Mouse (Mus musculus) Patski (cell line): ENCODE data around the gene Nanog. TPM values are rescaled to one million over a fixed set of nuclear protein-coding genes. Genes with fewer than 3 reads are reported as not detected.

Source experiments
- ATAC-seq: fragments of 100-300 bp; one replicate; pipeline ENCODE4 v1.8.0; 2021
- CTCF ChIA-PET: fragments of 350-600 bp; sonication (Branson Sonifier 250); formaldehyde crosslinking; loops from one replicate; lab custom pipeline; 2022; ENCODE audit warnings: inconsistent platforms; lab: Charles Lee
- POLR2A ChIA-PET: fragments of 350-600 bp; sonication (Branson Sonifier 250); formaldehyde crosslinking; loops from one replicate; lab custom pipeline; 2022; ENCODE audit warnings: antibody characterized with exemption, inconsistent platforms; lab: Charles Lee
- DNase-seq: peaks from one replicate; pipeline ENCODE4 v3.0.0-alpha.2; 2011; ENCODE audit warnings: low read depth, low spot score
- H3K27me3 ChIP-seq: fragments of 371-371 bp; one replicate; pipeline ENCODE4 v1.5.1; 2021
- CTCF ChIP-seq: fragments of 100-300 bp; IDR thresholded peaks from one replicate; pipeline ENCODE4 v1.5.1; 2021
- in situ Hi-C: fragments of 300-500 bp; cut with MboI; formaldehyde crosslinking; loops from 3 replicates; pipeline ENCODE4 v1.11.1; 2018; ENCODE audit warnings: low pct_unique_long_range_greater_than_20kb, mixed read lengths
- polyA plus RNA-seq: library from polyadenylated mRNA; unstranded; gene quantifications from one replicate; pipeline ENCODE4 v1.2.3, GENCODE M21; 2021

Nanog gene
- polyA plus RNA-seq, 1 experiment from 2014 or later = 0.26 TPM

- CTCF ChIA-PET = no interaction called here
- no peak for DNase-seq
- ATAC-seq = no peak
- TF ChIP-seq CTCF = no peak
- H3K27me3 ChIP-seq = no peaks in the 10 kb centered on the region
- in situ Hi-C loops = no loop called here
- POLR2A ChIA-PET = no interaction called here
Observed at GRCm38 (mm10) chr6:122761011-122761599, 53.8 kb downstream of the Nanog start.

- H3K27me3 ChIP-seq = no peaks in the 10 kb centered on the region
- CTCF ChIA-PET = no interaction called here
- in situ Hi-C loops = no loop called here
- TF ChIP-seq CTCF = no peak
- no peak for DNase-seq
- ATAC-seq = no peak
- POLR2A ChIA-PET = no interaction called here
Observed at GRCm38 (mm10) chr6:122761901-122762300, 54.6 kb downstream of the Nanog start.

- H3K27me3 ChIP-seq = no peaks in the 10 kb centered on the region
- in situ Hi-C loops = no loop called here
- POLR2A ChIA-PET = no interaction called here
- CTCF ChIA-PET = no interaction called here
- ATAC-seq = no peak
- DNase-seq = no peak
- TF ChIP-seq CTCF = no peak
Observed at GRCm38 (mm10) chr6:122762480-122762879, 55.2 kb downstream of the Nanog start.

GRCm38 (mm10) chr6:122762952-122763700 lies 55.8 kb downstream of the Nanog start:
- ChIA-PET POLR2A (no interaction called here), CTCF (no interaction called here)
- in situ Hi-C loops = no loop called here
- TF ChIP-seq CTCF = no peak
- DNase-seq = no peak
- no peaks in the 10 kb centered on the region for H3K27me3 ChIP-seq
- ATAC-seq = no peak

- in situ Hi-C loops = no loop called here
- DNase-seq (no peak), ATAC-seq (no peak)
- POLR2A ChIA-PET = no interaction called here
- CTCF ChIA-PET = no interaction called here
- no peaks in the 10 kb centered on the region for H3K27me3 ChIP-seq
- no peak for TF ChIP-seq CTCF
Observed at GRCm38 (mm10) chr6:122763844-122764445, 56.7 kb downstream of the Nanog start.

Other genes with a start within 250 kb of the Nanog start
- gene Rimklb, start 208.7 kb upstream of the Nanog start, polyA plus RNA-seq = not detected
- gene Mfap5, start 201.6 kb upstream of the Nanog start, polyA plus RNA-seq = not detected
- not detected for gene Aicda, start 153.7 kb upstream of the Nanog start, polyA plus RNA-seq
- gene Apobec1, start 105.0 kb upstream of the Nanog start, polyA plus RNA-seq = 0.04 TPM
- not detected for gene Gdf3, start 97.4 kb upstream of the Nanog start, polyA plus RNA-seq
- gene Dppa3, start 81.1 kb upstream of the Nanog start, polyA plus RNA-seq = not detected
- 0.19 TPM for gene Slc2a3, start 94.2 kb downstream of the Nanog start, polyA plus RNA-seq
- 19.6 TPM for gene Foxj2, start 112.4 kb downstream of the Nanog start, polyA plus RNA-seq
- gene C3ar1, start 148.7 kb downstream of the Nanog start, polyA plus RNA-seq = not detected
- 36.1 TPM for gene Necap1, start 167.0 kb downstream of the Nanog start, polyA plus RNA-seq
- gene Clec4a1, start 214.4 kb downstream of the Nanog start, polyA plus RNA-seq = 0.04 TPM
- gene Clec4a3, start 245.0 kb downstream of the Nanog start, polyA plus RNA-seq = not detected